Mouse (Mus musculus) common myeloid progenitor, adult 5-6 weeks (primary cell): Measurements from ENCODE around the gene Acad9. TPM values are rescaled to one million over a fixed set of nuclear protein-coding genes. Genes with fewer than 3 reads are reported as not detected.
"Not testable (repeated sequence)": the region's sequence is repeated elsewhere in the genome, so short reads cannot be mapped to it uniquely, and the experiment has no call there.

Source experiments
- ATAC-seq: replicated peaks from 2 replicates; pipeline ENCODE4 v1.8.0; 2016; ENCODE audit warnings: low read depth, mild to moderate bottlenecking, moderate TSS enrichment, inconsistent platforms; ENCODE audit not compliant: poor library complexity, severe bottlenecking
- total RNA-seq: library from RNA; stranded (forward); fragments of 200-1000, 187-1606 nt; gene quantifications from 2 replicates; pipeline ENCODE4 v1.2.3, GENCODE M21; 2017

The Acad9 gene
- total RNA-seq, 1 experiment from 2014 or later: 33.6 TPM

DNA sequence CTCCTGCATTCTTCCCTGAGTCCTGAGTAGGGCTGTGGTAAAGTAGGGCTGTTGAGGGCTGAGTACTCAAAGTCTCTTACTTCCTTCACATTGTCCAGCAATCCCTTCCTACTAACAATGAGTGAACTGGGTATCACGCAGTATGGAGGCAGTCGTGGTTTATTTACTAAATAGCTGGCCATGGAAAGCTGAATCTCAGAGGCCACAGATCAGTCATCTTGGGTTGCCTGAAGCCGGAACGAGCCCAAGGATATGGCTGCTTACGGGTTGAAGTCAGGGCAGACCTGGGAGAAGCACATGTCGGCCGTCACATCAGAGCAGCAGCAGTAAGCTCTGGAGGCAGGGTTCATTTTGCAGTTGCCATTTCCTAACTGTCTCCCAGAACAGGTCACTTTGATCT lies 17.6 kb downstream of the Acad9 start:
- ATAC-seq: no peak

- ATAC-seq: no peak
Measured at GRCm38 (mm10) chr3:36085394-36085793, 19.6 kb downstream of the Acad9 start.

DNA sequence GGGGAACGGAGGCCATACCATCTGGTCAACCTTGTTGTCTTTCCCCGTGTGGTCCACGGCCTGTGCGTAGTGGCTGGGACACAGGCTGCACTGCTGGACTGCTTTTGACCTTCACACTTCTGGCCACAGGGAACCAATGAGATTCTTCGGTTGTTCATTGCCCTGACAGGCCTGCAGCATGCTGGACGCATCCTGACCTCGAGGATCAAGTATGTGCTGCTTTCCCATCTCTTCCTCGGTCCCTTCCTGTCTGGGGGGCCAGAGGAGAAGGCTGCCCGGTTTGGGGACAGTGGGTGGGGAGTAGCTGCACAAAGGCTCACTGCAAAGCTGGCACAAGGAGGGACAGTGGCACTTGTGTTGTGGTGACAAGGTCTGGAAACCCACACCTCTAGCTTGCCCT lies 21.8 kb downstream of the Acad9 start:
- ATAC-seq: no peak

DNA sequence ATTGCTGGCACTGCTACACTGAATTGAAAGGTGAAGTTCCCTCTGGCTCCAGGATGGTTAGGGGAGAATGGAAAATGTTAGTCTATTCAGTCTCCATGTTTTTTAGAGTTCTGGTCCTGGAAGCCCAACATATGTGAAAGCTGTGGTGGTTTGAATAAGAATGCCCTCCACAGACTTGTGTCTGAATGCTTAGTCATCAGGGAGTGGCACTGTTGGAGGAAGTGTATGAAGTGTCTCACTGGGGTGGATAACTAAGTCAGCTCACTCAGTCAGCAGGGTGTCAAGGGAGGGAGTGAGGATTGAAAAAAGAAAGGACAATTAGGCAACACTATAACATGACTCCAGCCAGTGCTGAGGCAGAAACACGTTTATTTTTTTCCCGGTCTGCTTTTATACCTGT lies 29.6 kb downstream of the Acad9 start:
- ATAC-seq: no peak

- ATAC-seq: no peak
Measured at GRCm38 (mm10) chr3:36116076-36116475, 50.3 kb downstream of the Acad9 start.

DNA sequence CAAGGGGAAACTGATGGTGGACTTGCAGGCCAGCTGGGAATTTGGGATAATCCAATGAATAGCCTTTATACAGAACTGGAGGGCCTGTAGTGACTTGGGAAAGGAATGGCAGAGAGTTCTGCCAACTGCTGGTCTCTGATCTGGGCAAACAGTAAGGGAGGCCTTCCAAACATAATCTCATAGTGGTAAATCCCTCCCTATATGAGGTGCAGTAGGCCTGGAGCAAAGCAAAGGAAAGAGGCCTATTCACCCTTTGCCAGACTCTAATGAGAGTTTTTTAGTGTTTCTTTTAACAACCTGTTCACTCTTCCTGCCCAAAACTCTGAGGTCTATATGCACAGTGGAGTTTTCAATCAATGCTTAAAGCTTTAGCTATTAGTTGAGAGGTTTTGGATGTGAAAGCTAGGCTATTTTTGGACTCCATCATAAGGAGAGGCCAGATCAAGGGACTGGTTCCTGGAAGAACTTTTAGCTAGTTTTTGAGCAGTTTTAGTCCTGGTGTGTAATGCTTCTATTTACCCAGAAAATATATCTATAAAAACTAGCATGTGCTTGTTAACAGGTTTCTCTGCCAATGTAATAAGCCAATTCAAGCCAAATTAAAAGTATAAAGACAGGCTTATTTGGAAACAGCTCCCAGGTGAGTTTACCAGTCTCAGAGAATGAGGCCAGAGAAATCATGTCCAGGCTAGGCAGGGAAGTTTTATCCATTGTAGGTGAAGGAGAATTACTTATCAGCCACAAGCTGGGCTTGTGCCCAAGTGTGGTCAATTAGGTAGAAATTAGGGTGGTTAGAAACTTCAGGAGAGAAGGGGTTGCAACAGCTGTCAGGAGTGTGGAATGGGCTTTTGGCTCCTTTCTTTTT lies 54.1 kb downstream of the Acad9 start:
- no peak for ATAC-seq

GRCm38 (mm10) chr3:36126176-36126575 lies 60.4 kb downstream of the Acad9 start:
- ATAC-seq: not testable (repeated sequence)

- ATAC-seq: peak; percentile 39; the same call in 1 of the 2 replicates
Measured at GRCm38 (mm10) chr3:36136152-36136551, 70.4 kb downstream of the Acad9 start.

GRCm38 (mm10) chr3:36137560-36137959 lies 71.8 kb downstream of the Acad9 start:
- ATAC-seq: peak; percentile 90

DNA sequence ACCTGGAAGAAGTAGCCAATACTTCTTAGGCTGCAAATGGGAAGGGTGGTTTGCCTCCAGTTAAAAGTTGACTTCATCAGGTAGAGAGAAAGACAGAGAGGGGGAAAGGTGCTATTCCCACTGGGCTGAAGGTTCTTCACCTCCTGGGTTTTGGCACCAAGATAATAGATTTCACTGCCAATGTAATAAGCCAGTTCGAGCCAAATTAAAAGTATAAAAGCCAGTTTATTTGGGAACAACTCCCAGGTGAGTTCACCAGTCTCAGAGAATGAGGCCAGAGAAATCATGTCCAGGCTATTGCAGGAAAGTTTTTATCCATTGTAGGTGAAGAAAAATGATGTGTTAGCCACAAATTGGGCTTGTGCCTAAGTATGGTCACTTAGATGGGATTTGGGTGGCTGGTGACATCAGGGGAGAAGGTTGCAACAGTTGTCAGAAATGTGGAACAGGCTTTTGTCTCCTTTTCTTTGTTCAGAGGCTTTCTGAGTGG lies 72.4 kb downstream of the Acad9 start:
- ATAC-seq: no peak

DNA sequence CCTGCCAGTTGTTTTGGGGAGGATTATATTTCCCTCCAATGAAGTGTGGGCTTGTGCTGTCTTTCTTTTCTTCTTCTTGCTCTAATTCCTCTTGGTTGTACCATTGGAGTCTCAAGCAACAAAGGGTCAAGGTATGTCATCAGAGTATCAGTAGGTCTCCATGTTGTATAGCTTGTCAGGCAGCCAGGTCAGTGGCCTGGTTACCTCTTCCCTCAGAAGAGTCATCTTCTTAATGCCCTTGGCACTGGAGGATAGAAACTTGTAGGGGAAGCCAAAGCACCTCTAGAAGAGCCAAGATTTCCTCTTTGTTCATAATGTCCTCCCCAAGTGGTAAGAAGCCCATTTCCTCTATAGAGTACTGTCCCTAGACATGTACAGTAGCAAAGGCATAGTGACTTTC lies 73.2 kb downstream of the Acad9 start:
- no peak for ATAC-seq

Other genes starting within 250 kb of the Acad9 start
- gene Dcun1d1, start 128.5 kb upstream of the Acad9 start, total RNA-seq: 226 and 326 TPM in 2 replicates
- 13.0 and 19.3 TPM in 2 replicates for gene Mccc1, start 65.3 kb upstream of the Acad9 start, total RNA-seq
- not detected in 2 replicates for gene Ccdc144b, start 12.4 kb upstream of the Acad9 start, total RNA-seq
- 5.3 and 6.9 TPM in 2 replicates for gene D3Ertd254e, start 85.0 kb downstream of the Acad9 start, total RNA-seq
- not detected in 2 replicates for gene Qrfpr, start 156.3 kb downstream of the Acad9 start, total RNA-seq